Mouse (Mus musculus): ENCODE results near the gene Epor. TPM values are rescaled to one million over a fixed set of nuclear protein-coding genes. Genes with fewer than 3 reads are reported as not detected.

Epor gene
- polyA plus RNA-seq (2017; shearing (Covaris generic)), result not detected

GRCm38 (mm10) chr9:21963417-21963816 is at the start of gene Epor:
Epor (minus strand) TSS chr9:21963506.

GRCm38 (mm10) chr9:22002194-22003162 is 39.2 kb upstream of the Epor start, which contains the start of the genes Ccdc151 and Prkcsh:
Ccdc151 (minus strand) TSS chr9:22002634.
Prkcsh (plus strand) TSS chr9:22002806.

GRCm38 (mm10) chr9:21989230-21990110 is 26.2 kb upstream of the Epor start, which contains the start of gene Rgl3:
Rgl3 (minus strand) TSS chr9:21989446.

GRCm38 (mm10) chr9:21955570-21956281 is 7.6 kb downstream of the Epor start, which contains the start of gene Swsap1:
Swsap1 (plus strand) TSS chr9:21955755.

GRCm38 (mm10) chr9:21936692-21937570 is 26.4 kb downstream of the Epor start, which contains the start of gene Plppr2:
Plppr2 (plus strand) TSS chr9:21937033.

DNA sequence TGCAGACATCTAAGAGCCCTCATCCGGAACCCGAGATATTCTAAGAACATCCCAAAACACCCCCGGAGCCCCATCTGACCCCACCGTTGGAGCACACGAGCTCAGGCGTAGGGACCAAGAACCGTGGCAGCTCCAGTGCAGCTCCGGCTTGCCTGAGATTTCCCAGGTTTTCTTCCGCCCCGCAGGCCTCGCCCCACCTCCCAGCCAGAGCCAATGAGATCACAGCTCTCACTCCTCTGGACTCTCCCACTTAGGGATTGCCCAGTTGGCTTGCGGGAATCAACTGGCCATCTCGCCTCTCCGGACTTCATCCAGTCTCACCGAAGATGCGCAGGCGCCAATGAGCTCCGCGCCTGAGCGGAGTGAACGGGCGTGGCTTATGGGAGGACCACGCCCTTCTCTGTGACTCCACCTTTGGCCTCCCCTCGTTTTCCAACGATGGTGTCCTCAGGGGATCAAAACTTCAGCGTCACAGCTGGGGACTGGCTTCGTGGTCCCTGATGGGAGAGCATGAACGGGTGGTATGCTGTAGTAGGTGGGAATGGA is 36.0 kb downstream of the Epor start, which contains the start of the genes Ccdc159 and Tmem205:
TSS of gene Ccdc159 (plus strand) at position 264 of the 546 bp plus-strand sequence.
TSS of gene Tmem205 (minus strand) at position 349 of the 546 bp plus-strand sequence.

GRCm38 (mm10) chr9:21918035-21918592 is 45.2 kb downstream of the Epor start, which contains the start of gene Rab3d:
Rab3d (minus strand) TSS chr9:21918192.

Other genes starting within 250 kb of the Epor start
- 41.1 TPM for gene Ldlr, start 240.0 kb downstream of the Epor start, polyA plus RNA-seq (2017; shearing (Covaris generic))
- gene Spc24, start 203.2 kb downstream of the Epor start, polyA plus RNA-seq (2017; shearing (Covaris generic)), result 0.77 TPM
- 0.06 TPM for gene Kank2, start 164.8 kb downstream of the Epor start, polyA plus RNA-seq (2017; shearing (Covaris generic))
- not detected for gene Angptl8, start 128.0 kb downstream of the Epor start, polyA plus RNA-seq (2017; shearing (Covaris generic))
- 1.3 TPM for gene Dock6, start 110.9 kb downstream of the Epor start, polyA plus RNA-seq (2017; shearing (Covaris generic))
- 9.3 TPM for gene Rab3d, start 45.3 kb downstream of the Epor start, polyA plus RNA-seq (2017; shearing (Covaris generic))
- gene Ccdc159, start 36.0 kb downstream of the Epor start, polyA plus RNA-seq (2017; shearing (Covaris generic)), result not detected
- not detected for gene Tmem205, start 36.0 kb downstream of the Epor start, polyA plus RNA-seq (2017; shearing (Covaris generic))
- 0.40 TPM for gene Plppr2, start 26.5 kb downstream of the Epor start, polyA plus RNA-seq (2017; shearing (Covaris generic))
- gene Swsap1, start 7.8 kb downstream of the Epor start, polyA plus RNA-seq (2017; shearing (Covaris generic)), result 5.6 TPM
- not detected for gene Rgl3, start 25.9 kb upstream of the Epor start, polyA plus RNA-seq (2017; shearing (Covaris generic))
- gene Ccdc151, start 39.1 kb upstream of the Epor start, polyA plus RNA-seq (2017; shearing (Covaris generic)), result not detected
- gene Prkcsh, start 39.3 kb upstream of the Epor start, polyA plus RNA-seq (2017; shearing (Covaris generic)), result 65.6 TPM
- not detected for gene Elavl3, start 88.5 kb upstream of the Epor start, polyA plus RNA-seq (2017; shearing (Covaris generic))
- not detected for gene Gm49318, start 107.8 kb upstream of the Epor start, polyA plus RNA-seq (2017; shearing (Covaris generic))
- gene Zfp653, start 107.9 kb upstream of the Epor start, polyA plus RNA-seq (2017; shearing (Covaris generic)), result 32.1 TPM
- gene Ecsit, start 121.9 kb upstream of the Epor start, polyA plus RNA-seq (2017; shearing (Covaris generic)), result 39.9 TPM
- gene Cnn1, start 135.7 kb upstream of the Epor start, polyA plus RNA-seq (2017; shearing (Covaris generic)), result not detected
- 22.8 TPM for gene Elof1, start 153.7 kb upstream of the Epor start, polyA plus RNA-seq (2017; shearing (Covaris generic))
- gene Acp5, start 172.2 kb upstream of the Epor start, polyA plus RNA-seq (2017; shearing (Covaris generic)), result 256 TPM
- gene Pigyl, start 193.3 kb upstream of the Epor start, polyA plus RNA-seq (2017; shearing (Covaris generic)), result 14.0 TPM
- not detected for gene Zfp872, start 224.6 kb upstream of the Epor start, polyA plus RNA-seq (2017; shearing (Covaris generic))